Mouse (Mus musculus) heart, embryonic 12.5 days (tissue): ENCODE results near the gene Psg28. TPM values are rescaled to one million over a fixed set of nuclear protein-coding genes. Genes with fewer than 3 reads are reported as not detected.
"Not testable (repeated sequence)": the region's sequence is repeated elsewhere in the genome, so short reads cannot be mapped to it uniquely, and the experiment has no call there.

ENCODE experiments used
- ATAC-seq: fragments of 200-750 bp; cut with Nextera tagmentation; 2 replicates; pipeline ENCODE4 v1.8.0; 2017; ENCODE audit warnings: moderate TSS enrichment, moderate library complexity; ENCODE audit not compliant: insufficient number of reproducible peaks, low FRiP score
- H3K27ac ChIP-seq: fragments of 300-500 bp; sonication (generic); 2 replicates; pipeline ENCODE4 v1.5.1; 2016; ENCODE audit warnings: mild to moderate bottlenecking, moderate library complexity; ENCODE audit not compliant: poor library complexity, severe bottlenecking
- H3K27me3 ChIP-seq: fragments of 300-500 bp; sonication (generic); replicated peaks from 2 replicates; pipeline ENCODE4 v1.6.1; 2016; ENCODE audit warnings: mild to moderate bottlenecking, moderate library complexity
- H3K36me3 ChIP-seq: fragments of 300-500 bp; sonication (generic); 2 replicates; pipeline ENCODE4 v1.6.1; 2016; ENCODE audit warnings: mild to moderate bottlenecking, moderate library complexity
- H3K4me1 ChIP-seq: fragments of 300-500 bp; sonication (generic); replicated peaks from 2 replicates; pipeline ENCODE4 v1.6.1; 2016; ENCODE audit warnings: mild to moderate bottlenecking
- H3K4me2 ChIP-seq: fragments of 300-500 bp; sonication (generic); 2 replicates; pipeline ENCODE4 v1.6.1; 2016; ENCODE audit warnings: mild to moderate bottlenecking, moderate library complexity
- H3K4me3 ChIP-seq: fragments of 300-500 bp; sonication (generic); 2 replicates; pipeline ENCODE4 v1.5.1; 2016; ENCODE audit warnings: mild to moderate bottlenecking
- H3K9ac ChIP-seq: fragments of 300-500 bp; sonication (generic); 2 replicates; pipeline ENCODE4 v1.6.1; 2016; ENCODE audit warnings: mild to moderate bottlenecking, moderate library complexity
- H3K9me3 ChIP-seq: fragments of 300-500 bp; sonication (generic); replicated peaks from 2 replicates; pipeline ENCODE4 v1.6.1; 2016; ENCODE audit warnings: mild to moderate bottlenecking, moderate library complexity
- WGBS: fragments of 180-500 bp; shearing (Covaris S2); methylation state at CpG from one replicate; pipeline ENCODE4 v1.1.7; 2016; 5-methylcytosine and 5-hydroxymethylcytosine counted together
- microRNA-seq: library from miRNA; unstranded; fragments of <30 nt; microRNA quantifications from one replicate; pipeline ENCODE4, GENCODE M21; 2017
- polyA plus RNA-seq: library from polyadenylated mRNA; unstranded; fragments of >200 nt; fragmentation: Nextera tagmentation; extraction: Ambion mirVana; gene quantifications from 2 replicates; pipeline ENCODE4 v1.2.1, GENCODE M21; 2016

Gene Psg28
- polyA plus RNA-seq: not detected in 2 replicates

DNA sequence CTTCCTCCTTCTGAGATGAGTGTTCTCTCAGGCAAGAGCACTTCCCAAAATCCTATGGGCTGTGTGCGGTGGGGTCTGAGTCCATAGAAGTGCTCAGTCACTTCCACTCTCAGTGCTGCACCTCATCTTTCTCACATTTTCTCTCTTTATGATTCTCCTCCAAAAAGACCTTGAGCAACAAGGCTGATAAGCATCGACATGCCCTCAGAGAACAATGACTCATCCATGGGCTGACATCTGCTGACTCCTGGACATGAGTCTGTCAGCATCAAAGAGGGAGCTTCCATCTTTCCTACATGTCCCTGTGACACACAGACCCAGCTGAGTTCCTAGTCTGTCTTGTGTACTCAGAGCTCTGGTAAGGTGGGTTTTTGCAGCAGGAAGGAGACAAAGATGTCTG is at the start of gene Psg28:
Gene Psg28 (minus strand): TSS at position 101 of the 400 bp plus-strand sequence.
- not testable (repeated sequence) for H3K36me3 ChIP-seq, H3K4me2 ChIP-seq, H3K4me1 ChIP-seq, H3K27me3 ChIP-seq, H3K4me3 ChIP-seq, H3K9ac ChIP-seq, H3K27ac ChIP-seq, ATAC-seq
- peaks cover 38% of the 10 kb centered on the region for H3K9me3 ChIP-seq
- 61% methylated on average over 2 of the region's 2 CpGs for WGBS

DNA sequence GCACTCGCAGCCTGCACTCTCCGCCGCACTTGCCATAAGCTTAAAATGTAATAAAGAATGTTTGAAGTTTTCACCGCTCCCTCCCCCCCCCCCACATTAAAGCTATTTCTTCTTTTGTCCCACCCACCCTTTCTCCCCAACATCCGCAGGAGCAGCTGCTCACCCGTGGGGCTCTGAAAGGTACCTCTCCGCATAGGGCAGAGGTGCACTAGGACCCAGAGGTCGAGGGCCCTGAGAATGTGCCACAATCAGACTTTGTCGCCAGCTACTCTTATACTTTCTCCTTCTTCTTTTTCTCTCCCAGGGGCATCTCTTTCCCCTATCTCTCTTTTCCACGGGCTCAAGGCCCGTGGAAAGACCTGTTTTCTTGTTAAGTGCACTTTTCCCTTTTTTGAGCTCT is 28.4 kb downstream of the Psg28 start:
- Histone ChIP-seq H3K36me3 (no peaks in the 10 kb centered on the region), H3K9ac (no peak overlapping the region), H3K27me3 (no peaks in the 10 kb centered on the region), H3K4me3 (no peak overlapping the region), H3K4me1 (no peaks in the 10 kb centered on the region), H3K9me3 (peaks cover 25% of the 10 kb centered on the region), H3K27ac (no peak overlapping the region), H3K4me2 (no peak overlapping the region)
- ATAC-seq: no peak
- WGBS: 35% methylated on average over 11 of the region's 11 CpGs

DNA sequence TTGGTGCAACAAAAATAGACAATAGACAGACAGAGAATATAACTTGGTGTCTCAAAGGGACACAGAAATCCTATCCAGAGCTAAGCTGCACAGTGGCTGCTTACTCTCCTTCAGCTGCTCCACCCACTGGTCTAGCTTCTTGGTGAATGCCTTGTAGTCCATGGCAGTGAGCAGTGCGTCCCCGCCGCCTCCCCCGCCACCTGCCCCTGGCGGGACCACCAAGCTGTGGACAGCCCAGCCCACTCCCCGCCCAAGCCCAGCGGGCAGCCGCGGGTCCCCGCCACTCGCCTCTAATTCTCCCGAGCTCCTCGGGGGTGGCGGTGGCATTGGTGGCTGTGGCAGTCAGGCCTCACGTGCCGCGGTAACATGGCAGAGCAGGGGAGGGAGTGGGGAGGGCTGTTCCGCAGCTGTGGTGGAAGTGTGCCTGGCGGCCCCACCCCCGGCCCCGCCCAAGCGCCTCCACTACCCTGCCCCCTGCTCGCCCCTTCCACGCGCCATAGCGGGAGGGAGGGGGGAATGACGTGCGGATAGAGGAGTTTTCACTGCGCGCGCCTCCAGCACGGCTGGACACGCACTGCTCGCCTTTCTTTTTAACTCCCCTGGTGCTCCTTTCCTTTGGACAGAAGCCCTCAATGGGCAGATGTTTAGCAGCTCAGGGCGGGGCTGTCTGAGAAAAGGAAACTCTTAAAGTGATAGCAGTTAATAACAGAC is 29.2 kb downstream of the Psg28 start:
- H3K4me3 ChIP-seq: peak overlapping the region; percentile 7; the same call in 1 of the 2 replicates
- ATAC-seq: peak; percentile 66; the same call in 1 of the 2 replicates

DNA sequence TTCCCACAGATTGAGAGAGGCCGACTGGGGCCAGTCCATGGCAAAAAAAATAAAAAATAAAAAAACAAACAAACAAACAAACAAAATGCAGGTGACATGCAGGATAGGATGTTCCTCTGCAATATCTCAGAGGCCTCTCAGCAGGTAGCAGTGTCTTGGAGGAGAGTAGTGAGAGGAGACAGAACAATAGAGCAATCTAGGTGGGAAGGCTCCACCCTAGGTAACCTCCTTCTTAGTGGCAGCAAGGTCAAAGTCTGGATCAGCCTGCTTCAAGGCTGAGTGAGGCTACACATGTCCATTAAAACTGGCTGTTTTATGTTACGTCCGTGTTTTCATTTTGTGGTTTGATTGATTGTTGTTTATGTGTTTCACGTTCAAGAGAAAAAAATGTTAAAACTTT is 40.4 kb downstream of the Psg28 start:
- H3K4me3 ChIP-seq, H3K9ac ChIP-seq, H3K27me3 ChIP-seq, H3K4me2 ChIP-seq, H3K36me3 ChIP-seq, H3K27ac ChIP-seq, H3K4me1 ChIP-seq, ATAC-seq: not testable (repeated sequence)
- WGBS: 72% methylated on average over 4 of the region's 4 CpGs
- H3K9me3 ChIP-seq: peaks cover 26% of the 10 kb centered on the region

More for the DNA sequence above, 29.2 kb downstream of the Psg28 start:
- no peak overlapping the region for H3K27ac ChIP-seq
- H3K27me3 ChIP-seq: no peaks in the 10 kb centered on the region
- no peaks in the 10 kb centered on the region for H3K4me1 ChIP-seq
- no peak overlapping the region for H3K4me2 ChIP-seq
- H3K9me3 ChIP-seq: peaks cover 17% of the 10 kb centered on the region
- H3K9ac ChIP-seq: no peak overlapping the region
- no peaks in the 10 kb centered on the region for H3K36me3 ChIP-seq
- 32% methylated on average over 35 of the region's 35 CpGs for WGBS

DNA sequence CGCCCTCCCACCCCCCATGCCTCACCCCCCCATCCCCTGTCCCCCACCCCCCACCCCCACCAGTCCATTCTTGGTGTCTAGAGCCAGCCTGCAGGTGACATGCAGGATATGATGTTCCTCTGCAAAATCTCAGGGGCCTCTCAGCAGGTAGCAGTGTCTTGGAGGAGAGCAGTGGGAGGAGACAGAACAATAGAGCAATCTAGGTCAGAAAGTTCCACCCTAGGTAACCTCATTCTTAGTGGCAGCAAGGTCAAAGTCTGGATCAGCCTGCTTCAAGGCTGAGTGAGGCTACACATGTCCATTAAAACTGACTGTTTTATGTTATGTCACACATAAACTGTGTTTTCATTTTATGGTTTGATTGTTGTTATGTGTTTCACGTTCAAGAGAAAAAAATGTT is 53.5 kb downstream of the Psg28 start:
- no peak overlapping the region for H3K4me2 ChIP-seq
- WGBS: 36% methylated on average over 2 of the region's 2 CpGs
- H3K9ac ChIP-seq: no peak overlapping the region
- no peak overlapping the region for H3K27ac ChIP-seq
- ATAC-seq: no peak
- H3K27me3 ChIP-seq: no peaks in the 10 kb centered on the region
- H3K4me3 ChIP-seq: no peak overlapping the region
- no peaks in the 10 kb centered on the region for H3K4me1 ChIP-seq
- peaks cover 41% of the 10 kb centered on the region for H3K9me3 ChIP-seq
- H3K36me3 ChIP-seq: no peaks in the 10 kb centered on the region

Small RNA genes lying within 50 kb of the gene (microRNA-seq; reads per million reads assigned to microRNA genes)
- not detected for gene Gm24715

Other genes with a start within 250 kb of the Psg28 start
- not detected in 2 replicates for gene Mill1, start 186.7 kb downstream of the Psg28 start, polyA plus RNA-seq
- gene Psg18, start 77.0 kb downstream of the Psg28 start, polyA plus RNA-seq: not detected in 2 replicates
- not detected in 2 replicates for gene Psg26, start 52.1 kb upstream of the Psg28 start, polyA plus RNA-seq
- not detected in 2 replicates for gene Psg25, start 100.2 kb upstream of the Psg28 start, polyA plus RNA-seq
- gene Psg27, start 135.3 kb upstream of the Psg28 start, polyA plus RNA-seq: not detected in 2 replicates
- not detected in 2 replicates for gene Psg23, start 184.5 kb upstream of the Psg28 start, polyA plus RNA-seq
- gene Psg21, start 224.7 kb upstream of the Psg28 start, polyA plus RNA-seq: not detected in 2 replicates